Mouse (Mus musculus) MEL (cell line): ENCODE results near the gene Pxn.

ENCODE experiments used
- CHD1 ChIP-seq: IDR thresholded peaks from 2 replicates; pipeline ENCODE4 v1.6.1; 2012; ENCODE audit warnings: low read depth, mild to moderate bottlenecking, inconsistent platforms, low read length, improper control_type of control experiment
- CTCF ChIP-seq, 3 experiments: IDR thresholded peaks in 2 of 3; conservative IDR thresholded peaks in 1 of 3; 2 replicates each; pipeline ENCODE4 v1.5.1; 2011 to 2012; ENCODE audit warnings: low read length in 3 of 3, low read depth in 2 of 3, mild to moderate bottlenecking in 2 of 3, improper control_type of control experiment in 1 of 3, inconsistent platforms in 1 of 3, mixed read lengths in 1 of 3, moderate library complexity in 1 of 3; ENCODE audit not compliant: control insufficient read depth in 1 of 3, insufficient read depth in 1 of 3, poor library complexity in 1 of 3, severe bottlenecking in 1 of 3
- ELF1 ChIP-seq: IDR thresholded peaks from 2 replicates; pipeline ENCODE4 v1.6.1; 2014; ENCODE audit warnings: low read depth, mild to moderate bottlenecking, inconsistent platforms, low read length, improper control_type of control experiment, moderate library complexity
- EP300 ChIP-seq, 2 experiments: IDR thresholded peaks; 2 replicates each; pipeline ENCODE4 v1.6.1; 2011; ENCODE audit warnings: improper control_type of control experiment in 2 of 2, low read length in 2 of 2, low read depth in 1 of 2, mild to moderate bottlenecking in 1 of 2
- ETS1 ChIP-seq: IDR thresholded peaks from 2 replicates; pipeline ENCODE4 v1.6.1; 2012; ENCODE audit warnings: low read depth, mild to moderate bottlenecking, inconsistent platforms, low read length, improper control_type of control experiment, moderate library complexity
- GATA1 ChIP-seq: IDR thresholded peaks from 2 replicates; pipeline ENCODE4 v1.6.1; 2011; ENCODE audit warnings: low read depth, low read length, improper control_type of control experiment
- HCFC1 ChIP-seq: IDR thresholded peaks from 2 replicates; pipeline ENCODE4 v1.6.1; 2012; ENCODE audit warnings: low read depth, mild to moderate bottlenecking, inconsistent platforms, low read length, improper control_type of control experiment, moderate library complexity
- MAZ ChIP-seq: IDR thresholded peaks from 2 replicates; pipeline ENCODE4 v1.6.1; 2012; ENCODE audit warnings: low read depth, mild to moderate bottlenecking, inconsistent platforms, low read length, improper control_type of control experiment
- NELFE ChIP-seq: IDR thresholded peaks from 2 replicates; pipeline ENCODE4 v1.6.1; 2011; ENCODE audit warnings: low read depth, low read length, improper control_type of control experiment
- POLR2A ChIP-seq, 2 experiments: IDR thresholded peaks; 2 replicates each; pipeline ENCODE4 v1.6.1; 2011 to 2012; ENCODE audit warnings: low read length in 2 of 2, mild to moderate bottlenecking in 2 of 2, control low read depth in 1 of 2, improper control_type of control experiment in 1 of 2, low read depth in 1 of 2, moderate library complexity in 1 of 2; ENCODE audit not compliant: control insufficient read depth in 1 of 2, insufficient read depth in 1 of 2, poor library complexity in 1 of 2
- POLR2AphosphoS2 ChIP-seq: IDR thresholded peaks from 2 replicates; pipeline ENCODE4 v1.6.1; 2011; ENCODE audit warnings: low read length, improper control_type of control experiment
- RAD21 ChIP-seq: IDR thresholded peaks from 2 replicates; pipeline ENCODE4 v1.6.1; 2011; ENCODE audit warnings: mild to moderate bottlenecking, low read depth, low read length, improper control_type of control experiment
- SIN3A ChIP-seq: IDR thresholded peaks from 2 replicates; pipeline ENCODE4 v1.6.1; 2012; ENCODE audit warnings: low read length, improper control_type of control experiment, inconsistent platforms

DNA sequence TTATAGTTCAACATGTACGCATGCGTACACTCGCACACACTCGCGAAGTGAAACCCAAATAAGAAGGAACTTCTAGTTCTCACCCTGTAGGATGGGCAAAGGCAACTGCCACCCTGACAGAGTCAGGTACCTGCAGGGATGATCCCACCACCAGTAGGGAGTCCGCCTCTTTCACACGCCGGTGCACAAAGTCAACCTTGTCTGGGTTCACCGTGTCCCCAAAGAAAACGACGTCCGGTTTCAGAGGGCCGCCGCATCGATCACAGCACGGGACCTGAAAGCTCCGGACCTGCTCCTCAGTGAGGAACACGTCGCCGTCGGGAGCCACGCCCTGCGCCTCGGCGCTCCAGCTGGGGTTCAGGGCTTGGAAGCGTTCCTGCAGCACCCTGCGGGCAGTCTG is 26.4 kb upstream of the Pxn start:
- TF ChIP-seq EP300 (IDR thresholded peaks at IDR 0.05; ENCODE audit: low read depth in 1 of 2, low read length in 2 of 2) = no peak
- no peak for TF ChIP-seq CTCF (IDR thresholded peaks at IDR 0.05 in 2 of 3, conservative IDR thresholded peaks at IDR 0.05 in 1 of 3; ENCODE audit: control insufficient read depth in 1 of 3, insufficient read depth in 1 of 3, low read depth in 2 of 3, low read length in 3 of 3, poor library complexity in 1 of 3, severe bottlenecking in 1 of 3)
- TF ChIP-seq CHD1 = no peak
- TF ChIP-seq GATA1 = no peak
- TF ChIP-seq NELFE = no peak
- no peak for TF ChIP-seq POLR2A (IDR thresholded peaks at IDR 0.05; ENCODE audit: control insufficient read depth in 1 of 2, insufficient read depth in 1 of 2, low read depth in 1 of 2, low read length in 2 of 2, poor library complexity in 1 of 2)
- TF ChIP-seq ETS1 = no peak
- no peak for TF ChIP-seq POLR2AphosphoS2
- TF ChIP-seq ELF1 = no peak
- no peak for TF ChIP-seq HCFC1
- TF ChIP-seq MAZ = no peak
- no peak for TF ChIP-seq SIN3A
- no peak for TF ChIP-seq RAD21
